Mouse (Mus musculus) C2C12 (cell line): ENCODE data around the gene Rps3. TPM values are rescaled to one million over a fixed set of nuclear protein-coding genes. Genes with fewer than 3 reads are reported as not detected.

Experiments
- H3K27me3 ChIP-seq: one replicate; pipeline ENCODE4 v1.6.1; 2011; ENCODE audit not compliant: control insufficient read depth, insufficient read depth, insufficient read length
- H3K36me3 ChIP-seq: one replicate; pipeline ENCODE4 v1.6.1; 2011; ENCODE audit not compliant: control insufficient read depth, insufficient read depth
- H3K4me3 ChIP-seq: one replicate; pipeline ENCODE4 v1.5.1; 2011; ENCODE audit warnings: mild to moderate bottlenecking, control low read depth; ENCODE audit not compliant: poor library complexity, insufficient read depth, severe bottlenecking
- H3K79me2 ChIP-seq: one replicate; pipeline ENCODE4 v1.6.1; 2011; ENCODE audit not compliant: control insufficient read depth, insufficient read depth
- H3K79me3 ChIP-seq: one replicate; pipeline ENCODE4 v1.6.1; 2011; ENCODE audit warnings: low read depth, control low read depth
- H3ac ChIP-seq: one replicate; pipeline ENCODE3; 2011; ENCODE audit warnings: low read depth; ENCODE audit not compliant: control insufficient read depth, insufficient read length
- CEBPB ChIP-seq: IDR thresholded peaks from one replicate; pipeline ENCODE4 v1.6.1; 2011; ENCODE audit warnings: low read depth, mild to moderate bottlenecking, control low read depth, moderate library complexity
- CTCF ChIP-seq: IDR thresholded peaks from one replicate; pipeline ENCODE4 v1.5.1; 2011; ENCODE audit not compliant: control insufficient read depth, insufficient read depth, insufficient read length
- FOSL1 ChIP-seq: IDR thresholded peaks from one replicate; pipeline ENCODE4 v1.8.0; 2011; ENCODE audit warnings: mild to moderate bottlenecking, low read length; ENCODE audit not compliant: poor library complexity, insufficient read depth, severe bottlenecking
- MAX ChIP-seq: IDR thresholded peaks from one replicate; pipeline ENCODE4 v1.6.1; 2011; ENCODE audit warnings: mild to moderate bottlenecking, control low read depth
- MYOD1 ChIP-seq: IDR thresholded peaks from one replicate; pipeline ENCODE4 v1.6.1; 2011; ENCODE audit warnings: low read depth; ENCODE audit not compliant: control insufficient read depth, insufficient read length
- MYOG ChIP-seq: IDR thresholded peaks from one replicate; pipeline ENCODE4 v1.6.1; 2011; ENCODE audit not compliant: control insufficient read depth, insufficient read length; ENCODE audit errors: extremely low read depth
- USF1 ChIP-seq: IDR thresholded peaks from one replicate; pipeline ENCODE4 v1.6.1; 2011; ENCODE audit warnings: low read depth, mild to moderate bottlenecking, control low read depth, moderate library complexity
- polyA plus RNA-seq: library from polyadenylated mRNA; unstranded; fragments of >200 nt; fragmentation: generic; extraction: Trizol; gene quantifications from one replicate; pipeline ENCODE4 v1.2.1, GENCODE M21; 2012; ENCODE audit warnings: missing spikeins

Gene Rps3
- polyA plus RNA-seq, 1 experiment, result 2,967 TPM

DNA sequence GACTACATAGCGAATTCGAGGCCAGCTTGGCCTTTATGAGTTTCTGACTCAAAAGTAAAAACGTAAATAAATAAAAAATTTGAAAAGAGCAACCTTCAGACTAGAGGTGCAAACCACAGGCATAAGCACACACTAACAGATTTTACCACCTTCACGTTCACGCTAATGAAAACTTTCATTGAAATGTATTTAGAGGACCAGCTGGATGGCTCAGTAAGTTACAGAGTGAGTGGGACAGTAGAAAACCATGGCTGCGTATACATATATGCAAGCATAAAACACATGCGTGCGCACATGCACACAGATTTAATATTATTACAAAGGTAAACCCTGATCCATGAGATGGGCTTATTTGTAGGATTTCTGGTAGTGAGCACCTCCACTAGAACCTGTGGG is 384 bp upstream of the Rps3 start:
- H3ac ChIP-seq, result no peak overlapping the region
- peaks cover 33% of the 10 kb centered on the region for H3K79me3 ChIP-seq
- TF ChIP-seq USF1 (no peak), CTCF (no peak), FOSL1 (no peak), MYOD1 (no peak), CEBPB (no peak), MAX (no peak)
- no peaks in the 10 kb centered on the region for H3K27me3 ChIP-seq
- no peak overlapping the region for H3K4me3 ChIP-seq
- H3K36me3 ChIP-seq, result peaks cover 34% of the 10 kb centered on the region
- peaks cover 46% of the 10 kb centered on the region for H3K79me2 ChIP-seq

DNA sequence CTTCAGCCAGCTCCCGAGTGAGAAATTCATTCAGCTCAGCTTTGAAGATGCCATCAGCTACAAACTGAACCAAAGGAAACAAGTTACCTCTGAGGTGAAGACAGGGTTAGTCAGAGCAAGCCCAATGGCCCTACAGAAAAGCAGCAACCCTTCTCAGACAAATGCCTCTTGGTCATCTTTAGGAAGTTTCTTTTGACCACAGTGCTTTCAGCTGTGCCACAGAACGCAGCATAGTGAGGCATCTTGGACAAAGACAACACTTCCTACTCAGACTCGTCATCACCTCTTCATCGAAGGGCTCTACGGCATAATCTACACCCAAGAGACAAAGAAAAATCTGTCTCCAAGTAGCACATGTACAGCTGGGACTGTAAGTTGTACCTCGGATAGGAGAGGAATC is 901 bp downstream of the Rps3 start:
- Histone ChIP-seq H3K27me3 (no peaks in the 10 kb centered on the region), H3K79me3 (peaks cover 33% of the 10 kb centered on the region), H3K36me3 (peaks cover 35% of the 10 kb centered on the region), H3K79me2 (peaks cover 49% of the 10 kb centered on the region), H3K4me3 (peak overlapping the region; percentile 85), H3ac (peak overlapping the region; percentile 50)
- TF ChIP-seq FOSL1 (no peak), MAX (no peak), CEBPB (no peak), MYOG (no peak), CTCF (no peak), MYOD1 (no peak), USF1 (no peak)

DNA sequence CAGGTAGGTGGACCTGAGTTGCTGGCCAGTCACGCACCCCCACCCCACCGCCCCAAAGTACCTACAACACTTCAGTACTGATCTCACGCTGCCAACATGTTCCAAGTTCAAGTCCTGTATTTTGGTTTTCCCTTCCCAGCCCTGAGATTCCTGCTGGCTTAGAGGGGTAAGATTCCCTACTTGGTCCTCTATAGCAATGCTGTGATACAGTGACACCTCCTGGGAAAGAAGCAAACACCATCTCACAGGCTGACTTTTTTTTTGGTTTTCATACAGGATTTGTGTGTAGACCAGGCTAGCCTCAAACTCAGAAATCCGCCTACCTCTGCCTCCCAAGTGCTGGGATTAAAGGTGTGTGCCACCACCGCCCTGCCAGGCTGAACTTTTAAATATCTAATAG is 6.3 kb downstream of the Rps3 start:
- peaks cover 21% of the 10 kb centered on the region for H3K79me3 ChIP-seq
- no peak overlapping the region for H3K4me3 ChIP-seq
- peaks cover 29% of the 10 kb centered on the region for H3K36me3 ChIP-seq
- no peak overlapping the region for H3ac ChIP-seq
- peaks cover 36% of the 10 kb centered on the region for H3K79me2 ChIP-seq
- no peak for TF ChIP-seq MYOG
- no peak for TF ChIP-seq CTCF
- TF ChIP-seq MYOD1, result no peak
- TF ChIP-seq FOSL1, result no peak
- TF ChIP-seq MAX, result no peak
- TF ChIP-seq CEBPB, result no peak
- no peak for TF ChIP-seq USF1
- no peaks in the 10 kb centered on the region for H3K27me3 ChIP-seq

DNA sequence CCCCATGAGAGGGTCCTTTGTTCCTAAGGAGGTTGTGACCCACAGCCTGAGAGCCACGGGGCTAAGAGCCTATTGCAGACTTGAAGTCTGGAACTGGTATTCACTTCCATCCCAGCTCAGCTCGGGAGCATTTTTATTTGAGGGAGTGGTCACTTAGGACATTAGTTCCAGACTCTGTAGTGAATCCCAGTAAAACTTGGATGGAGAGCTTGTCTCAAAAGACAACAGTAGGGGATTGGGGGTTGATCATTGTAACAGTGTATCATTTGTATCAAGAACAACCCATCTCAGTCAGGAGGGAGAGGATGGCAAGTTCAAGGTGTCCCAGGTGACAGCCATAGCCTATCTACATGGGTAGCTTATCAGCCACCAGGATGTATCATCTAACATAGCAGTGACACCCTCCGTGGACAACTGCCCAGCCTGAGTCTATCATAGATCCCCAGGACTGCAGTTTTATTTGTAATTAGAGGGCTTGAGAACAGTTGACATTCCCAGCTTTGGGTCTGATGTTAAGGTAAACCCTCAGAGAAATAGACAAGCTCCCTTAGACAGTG is 6.9 kb downstream of the Rps3 start:
- H3ac ChIP-seq, result no peak overlapping the region
- peaks cover 15% of the 10 kb centered on the region for H3K79me3 ChIP-seq
- H3K27me3 ChIP-seq, result no peaks in the 10 kb centered on the region
- no peak overlapping the region for H3K4me3 ChIP-seq
- peaks cover 25% of the 10 kb centered on the region for H3K36me3 ChIP-seq
- TF ChIP-seq MYOD1 (no peak), CTCF (no peak), CEBPB (no peak), MYOG (no peak), USF1 (no peak), MAX (no peak), FOSL1 (no peak)
- peaks cover 30% of the 10 kb centered on the region for H3K79me2 ChIP-seq

DNA sequence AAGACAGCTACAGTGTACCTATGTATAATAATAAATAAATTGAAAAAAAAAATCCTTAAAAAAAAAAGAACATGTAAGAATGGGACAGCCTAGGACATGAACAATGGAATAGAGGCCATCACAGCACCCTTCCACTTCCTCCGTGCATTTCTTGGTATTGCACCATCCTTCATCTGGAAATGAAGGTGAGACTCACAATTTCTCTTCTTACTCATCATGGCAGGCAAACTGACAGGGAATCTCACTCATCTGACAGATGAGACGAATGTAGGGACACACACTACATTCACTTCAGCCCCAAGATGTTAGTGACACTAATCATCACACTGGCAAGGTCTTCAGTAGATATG is 8.0 kb downstream of the Rps3 start:
- Histone ChIP-seq H3K27me3 (no peaks in the 10 kb centered on the region), H3K79me2 (peaks cover 19% of the 10 kb centered on the region), H3K4me3 (no peak overlapping the region), H3K36me3 (peaks cover 16% of the 10 kb centered on the region), H3K79me3 (peaks cover 6% of the 10 kb centered on the region), H3ac (no peak overlapping the region)
- TF ChIP-seq MYOD1 (no peak), CEBPB (peak; percentile 4)

DNA sequence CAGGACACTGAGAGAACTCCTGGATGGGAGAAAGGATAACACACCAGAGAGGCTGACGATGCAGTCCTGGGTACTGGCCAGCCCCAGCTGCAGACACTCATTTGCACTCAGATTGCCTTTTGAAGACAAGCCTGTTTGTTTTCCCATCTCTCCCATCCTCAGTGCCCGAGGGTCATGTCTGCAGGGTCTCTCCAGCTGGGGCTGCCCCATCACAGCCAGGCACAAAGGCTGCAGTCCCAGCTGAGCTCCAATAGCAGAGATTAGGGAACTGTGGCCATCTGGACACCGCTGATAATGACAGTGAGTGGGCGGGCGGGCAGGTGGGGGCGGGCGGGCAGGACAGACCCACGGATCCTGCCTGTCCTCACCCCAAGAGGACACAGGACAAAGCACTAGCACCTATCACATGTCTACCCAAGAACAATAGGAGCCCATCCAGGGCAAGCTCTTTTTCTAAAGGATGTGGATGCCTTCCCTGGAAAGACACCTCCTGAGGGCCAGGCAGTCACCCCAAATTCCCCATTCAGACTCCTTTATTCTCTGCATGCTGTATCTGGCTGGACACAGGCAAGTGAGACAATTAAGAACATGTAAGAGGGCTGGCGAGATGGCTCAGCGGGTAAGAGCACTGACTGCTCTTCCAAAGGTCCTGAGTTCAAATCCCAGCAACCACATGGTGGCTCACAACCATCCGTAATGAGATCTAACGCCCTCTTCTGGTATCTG is 8.5 kb downstream of the Rps3 start:
- TF ChIP-seq CTCF (no peak), CEBPB (no peak), FOSL1 (no peak), USF1 (no peak), MAX (no peak), MYOG (no peak), MYOD1 (no peak)
- H3K79me2 ChIP-seq, result peaks cover 13% of the 10 kb centered on the region
- H3K36me3 ChIP-seq, result peaks cover 12% of the 10 kb centered on the region
- H3ac ChIP-seq, result no peak overlapping the region
- no peaks in the 10 kb centered on the region for H3K27me3 ChIP-seq
- peaks cover 4% of the 10 kb centered on the region for H3K79me3 ChIP-seq
- no peak overlapping the region for H3K4me3 ChIP-seq
